Mouse (Mus musculus): ENCODE results near the gene Igfbp3.

DNA sequence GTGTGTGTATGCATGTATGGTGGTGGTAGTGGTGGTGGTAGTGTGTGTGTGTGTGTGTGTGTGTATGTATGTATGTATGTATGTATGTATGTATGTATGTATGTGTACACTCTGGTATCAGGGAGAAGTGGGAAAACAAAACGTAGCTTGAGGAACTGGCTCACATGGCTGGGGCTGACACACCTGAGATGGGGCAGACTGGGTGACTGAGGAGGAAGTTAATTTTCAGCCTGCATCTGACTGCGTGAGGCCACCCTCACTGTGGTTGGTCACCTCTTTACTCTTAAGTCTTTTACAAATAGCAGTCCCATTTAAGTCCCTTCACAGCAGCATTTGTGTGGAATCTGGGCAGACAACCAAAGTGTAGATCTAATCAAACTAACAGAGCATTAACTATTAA is 34.4 kb downstream of the Igfbp3 start:
- TF ChIP-seq CTCF (IDR thresholded peaks at IDR 0.05; ENCODE audit: control insufficient read depth, insufficient read depth, insufficient replicate concordance, low read depth, low read length) (no peak), POLR2A (IDR thresholded peaks at IDR 0.05; ENCODE audit: control insufficient read depth, low read depth, low read length) (no peak)
